Comparison of ENCODE assay signal across 17 mouse cellular contexts in the genomic region with DNA sequence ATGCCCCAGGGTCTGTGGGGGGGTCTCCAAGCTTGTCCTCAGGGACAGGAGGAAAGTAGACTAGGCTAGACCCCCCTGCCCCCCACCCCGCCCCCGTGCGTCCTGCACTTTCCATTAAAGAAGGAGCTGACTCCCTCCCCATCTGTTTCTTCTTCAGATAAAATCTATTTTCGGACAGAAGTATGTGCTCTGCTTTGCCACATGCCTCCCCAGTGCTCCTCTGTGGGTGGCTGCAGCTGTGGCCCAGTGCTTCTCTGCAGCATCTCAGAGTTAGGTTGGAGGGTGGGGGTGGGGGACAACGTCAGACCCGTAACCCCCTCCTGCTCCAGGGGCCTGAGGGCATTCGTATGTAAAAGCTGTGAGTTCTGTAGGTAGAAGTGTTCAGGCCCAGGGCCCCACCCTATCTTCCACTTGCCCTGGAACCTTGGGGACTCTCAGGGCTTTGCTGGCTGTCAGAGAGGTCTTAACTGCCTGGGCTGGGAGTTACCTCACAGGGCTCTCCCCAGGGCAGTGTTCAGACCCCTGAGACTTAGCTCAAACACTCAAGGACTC.
DNase-seq lines count a peak whose midpoint lies in the region; ATAC-seq and TF ChIP-seq lines count a peak whose summit lies in the region.
"Had no signal": no experiment of that assay in that cellular context is flagged by ENCODE, and none has a peak within 500 bp of the region (broad histone marks: within the 10 kb centered on the region; RNA-seq: fewer than 3 reads in every experiment).

No protein-coding gene starts in this region.

- H3K4me1 ChIP-seq in heart, embryonic 11.5 days (ENCODE audit: control insufficient read depth, insufficient read depth, low read length), result peaks cover 10% of the 10 kb centered on the region
- H3K4me1 ChIP-seq in ES-E14 (ENCODE audit: control insufficient read depth in 2 of 2, insufficient read depth in 2 of 2, low read length in 2 of 2, poor library complexity in 1 of 2), result peaks cover 6 to 24% of the 10 kb centered on the region in 2 experiments; a peak in 2 of 4 replicates
- peaks cover 12% of the 10 kb centered on the region for H3K4me1 ChIP-seq in limb, embryonic 10.5 days
- no peaks in the 10 kb centered on the region for H3K4me1 ChIP-seq in forebrain, embryonic 11.5 days (replicated peaks; ENCODE audit: control insufficient read depth, insufficient read depth, low read length)
- H3K4me1 ChIP-seq: forebrain, embryonic 12.5 days; megakaryocyte, embryonic 14.5 days had no signal

- intact Hi-C loops in heart, postnatal 14 days (cut with DNase I), result no loop called here
- intact Hi-C loops in left cerebral cortex, postnatal 14 days (cut with DNase I), result no loop called here

- H3K9me3 ChIP-seq in heart, embryonic 11.5 days (replicated peaks; ENCODE audit: control insufficient read depth, low read length), result no peaks in the 10 kb centered on the region
- no peaks in the 10 kb centered on the region for H3K9me3 ChIP-seq in ES-E14 (ENCODE audit: control insufficient read depth, insufficient read depth, low read depth, low read length)
- no peaks in the 10 kb centered on the region for H3K9me3 ChIP-seq in limb, embryonic 10.5 days (replicated peaks)
- H3K9me3 ChIP-seq in forebrain, embryonic 11.5 days (ENCODE audit: control insufficient read depth, low read length), result no peaks in the 10 kb centered on the region
- H3K9me3 ChIP-seq: forebrain, embryonic 12.5 days; megakaryocyte, embryonic 14.5 days had no signal

- WGBS in heart, embryonic 11.5 days (ENCODE audit: insufficient replicate concordance), result 22% methylated on average over 7 of the region's 7 CpGs
- WGBS in limb, embryonic 10.5 days, result 52% methylated on average over 7 of the region's 7 CpGs
- 51% methylated on average over 7 of the region's 7 CpGs for WGBS in forebrain, embryonic 11.5 days

- H3K36me3 ChIP-seq in heart, embryonic 11.5 days (ENCODE audit: control insufficient read depth, insufficient read depth, low read length), result no peaks in the 10 kb centered on the region
- H3K36me3 ChIP-seq in ES-E14 (ENCODE audit: control insufficient read depth, insufficient read depth, low read length, poor library complexity, severe bottlenecking), result no peaks in the 10 kb centered on the region
- H3K36me3 ChIP-seq in limb, embryonic 10.5 days, result no peaks in the 10 kb centered on the region
- no peaks in the 10 kb centered on the region for H3K36me3 ChIP-seq in forebrain, embryonic 11.5 days (ENCODE audit: control insufficient read depth, insufficient read depth, low read length)
- H3K36me3 ChIP-seq: forebrain, embryonic 12.5 days had no signal

- H3K4me3 ChIP-seq in heart, embryonic 11.5 days (ENCODE audit: low read depth, low read length), result no peak overlapping the region
- no peak overlapping the region for H3K4me3 ChIP-seq in ES-E14 (ENCODE audit: insufficient read depth in 1 of 2, low read depth in 1 of 2, low read length in 2 of 2, poor library complexity in 1 of 2, severe bottlenecking in 1 of 2)
- H3K4me3 ChIP-seq in limb, embryonic 10.5 days, result no peak overlapping the region
- H3K4me3 ChIP-seq in forebrain, embryonic 11.5 days (ENCODE audit: low read depth, low read length), result no peak overlapping the region
- H3K4me3 ChIP-seq: forebrain, embryonic 12.5 days; megakaryocyte, embryonic 14.5 days had no signal

- in situ Hi-C loops in ES-E14 (cut with MboI; ENCODE audit: low sequenced_read_pairs in 2 of 2, unreplicated experiment in 2 of 2), result no loop called here

- no peak overlapping the region for H3K27ac ChIP-seq in heart, embryonic 11.5 days (ENCODE audit: low read depth, low read length)
- no peak overlapping the region for H3K27ac ChIP-seq in ES-E14 (ENCODE audit: insufficient read depth, low read depth, low read length, poor library complexity, severe bottlenecking)
- peak overlapping the region; percentile 47; the same call in 1 of the 2 replicates for H3K27ac ChIP-seq in limb, embryonic 10.5 days
- H3K27ac ChIP-seq in forebrain, embryonic 11.5 days (ENCODE audit: low read depth, low read length), result no peak overlapping the region
- H3K27ac ChIP-seq: forebrain, embryonic 12.5 days; kidney, postnatal 0 days had no signal

- peak overlapping the region; percentile 1; the same call in 1 of the 2 replicates for H3K9ac ChIP-seq in heart, embryonic 11.5 days (ENCODE audit: low read depth, low read length)
- H3K9ac ChIP-seq in ES-E14 (ENCODE audit: insufficient read depth, low read depth, low read length, poor library complexity, severe bottlenecking), result no peak overlapping the region
- no peak overlapping the region for H3K9ac ChIP-seq in forebrain, embryonic 11.5 days (ENCODE audit: low read length)
- H3K9ac ChIP-seq: forebrain, embryonic 12.5 days had no signal

- no peaks in the 10 kb centered on the region for H3K27me3 ChIP-seq in heart, embryonic 11.5 days (ENCODE audit: control insufficient read depth, insufficient read depth, low read length)
- no peaks in the 10 kb centered on the region for H3K27me3 ChIP-seq in limb, embryonic 10.5 days (ENCODE audit: low read depth, poor library complexity, severe bottlenecking)
- no peaks in the 10 kb centered on the region for H3K27me3 ChIP-seq in forebrain, embryonic 11.5 days (ENCODE audit: control insufficient read depth, insufficient read depth, low read length)
- H3K27me3 ChIP-seq: forebrain, embryonic 12.5 days had no signal

- no peak for ATAC-seq in heart, embryonic 11.5 days (replicated peaks; ENCODE audit: insufficient number of reproducible peaks, low FRiP score, low TSS enrichment)
- no peak for ATAC-seq in forebrain, embryonic 11.5 days (replicated peaks; ENCODE audit: low FRiP score)
- ATAC-seq: hindbrain, embryonic 16.5 days had no signal

- DNase-seq in heart, postnatal 14 days, result no peak
- peak; percentile 58 to 66 for DNase-seq in left cerebral cortex, adult 9 months (ENCODE audit: low spot score in 2 of 2)
- no peak for DNase-seq in left cerebral cortex, postnatal 14 days (ENCODE audit: low spot score in 2 of 2)
- DNase-seq in ES-E14 (ENCODE audit: low read depth, low spot score), result peak; percentile 21
- no peak for DNase-seq in limb, embryonic 10.5 days (ENCODE audit: low spot score)
- DNase-seq in kidney, adult 11 months, result no peak
- no peak for DNase-seq in forebrain, embryonic 11.5 days (ENCODE audit: low spot score)
- DNase-seq: adrenal gland, postnatal 25 days; cerebellum, adult 11-12 months; embryo, embryonic 11 days; gastrocnemius, postnatal 25 days; thymus, postnatal 36 days had no signal

- H3K4me2 ChIP-seq in heart, embryonic 11.5 days, result no peak overlapping the region
- no peak overlapping the region for H3K4me2 ChIP-seq in forebrain, embryonic 11.5 days (ENCODE audit: low read depth, low read length, severe bottlenecking)
- H3K4me2 ChIP-seq: forebrain, embryonic 12.5 days had no signal

TF ChIP-seq in ES-E14, 5 proteins besides CTCF, POLR2A, EP300 and RAD21:
- TF ChIP-seq CHD2 (IDR thresholded peaks at IDR 0.05; ENCODE audit: low read depth, low read length) (no peak), ZNF384 (IDR thresholded peaks at IDR 0.05; ENCODE audit: low read depth, low read length) (no peak), MAFK (IDR thresholded peaks at IDR 0.05; ENCODE audit: insufficient read depth, low read depth, low read length) (no peak), ZC3H11A (IDR thresholded peaks at IDR 0.05; ENCODE audit: borderline replicate concordance, low read depth, low read length) (no peak), HCFC1 (IDR thresholded peaks at IDR 0.05; ENCODE audit: borderline replicate concordance, insufficient read depth, low read length) (no peak)
TF ChIP-seq in ES-E14: peak in this region for 0.

Comparison
In these comparisons a context has a peak if more than half of its experiments do, and no peak if none do; other contexts are left out.
1. DNase-seq: peak in left cerebral cortex, adult 9 months (2 of 2) and ES-E14 (single experiment); none in heart, postnatal 14 days (0 of 2), left cerebral cortex, postnatal 14 days (0 of 2), limb, embryonic 10.5 days (single experiment), kidney, adult 11 months (single experiment) and forebrain, embryonic 11.5 days (single experiment).